Mouse (Mus musculus) urinary bladder, postnatal 10 days (tissue): Measurements from ENCODE around the gene Klf12.
"Not testable (repeated sequence)": the region's sequence is repeated elsewhere in the genome, so short reads cannot be mapped to it uniquely, and the experiment has no call there.

Experiments
- DNase-seq: peaks from one replicate; pipeline ENCODE4 v3.0.0; 2022; ENCODE audit warnings: low spot score

Gene Klf12

GRCm38 (mm10) chr14:99885128-99885527, 399.4 kb downstream of the Klf12 start:
- no peak for DNase-seq

DNA sequence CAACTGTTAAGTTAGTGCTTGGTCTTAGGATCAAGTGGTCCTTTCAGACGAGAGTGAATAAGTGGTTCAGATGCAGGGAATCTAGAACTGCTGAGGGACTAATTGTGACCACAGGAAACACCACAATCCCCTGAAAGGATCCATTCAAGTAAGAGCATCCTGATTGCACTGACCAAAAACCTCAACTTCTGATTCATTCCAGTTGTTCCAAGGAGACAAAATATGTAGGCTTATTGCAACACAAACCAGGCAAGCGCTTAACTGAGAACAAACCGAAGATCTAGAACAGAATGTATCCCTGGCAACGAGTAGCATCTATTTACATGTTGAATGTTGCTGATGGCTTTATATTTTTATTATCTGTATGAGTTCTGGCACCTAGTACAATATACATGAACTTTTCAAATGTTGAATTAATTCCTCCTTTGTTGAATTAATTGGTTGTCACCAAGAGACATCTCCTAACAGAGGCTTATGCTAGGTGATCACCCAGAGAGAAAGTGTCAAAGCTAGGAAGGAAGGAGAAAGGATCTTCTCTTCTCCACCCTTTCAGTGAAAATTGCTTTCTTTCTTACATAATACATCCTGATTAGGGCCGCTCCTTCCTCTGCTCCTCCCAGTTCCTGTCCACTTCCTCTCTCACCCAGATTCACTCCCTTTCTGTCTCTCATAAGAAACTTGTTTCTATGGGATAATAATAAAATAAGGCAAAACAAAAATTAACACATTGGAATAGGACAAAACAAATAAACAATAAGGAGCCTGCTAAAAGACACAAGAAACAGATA, 407.5 kb downstream of the Klf12 start:
- DNase-seq: no peak

GRCm38 (mm10) chr14:99873725-99874124, 410.8 kb downstream of the Klf12 start:
- no peak for DNase-seq

- DNase-seq: no peak
Observed at GRCm38 (mm10) chr14:99856158-99857011, 428.1 kb downstream of the Klf12 start.

DNA sequence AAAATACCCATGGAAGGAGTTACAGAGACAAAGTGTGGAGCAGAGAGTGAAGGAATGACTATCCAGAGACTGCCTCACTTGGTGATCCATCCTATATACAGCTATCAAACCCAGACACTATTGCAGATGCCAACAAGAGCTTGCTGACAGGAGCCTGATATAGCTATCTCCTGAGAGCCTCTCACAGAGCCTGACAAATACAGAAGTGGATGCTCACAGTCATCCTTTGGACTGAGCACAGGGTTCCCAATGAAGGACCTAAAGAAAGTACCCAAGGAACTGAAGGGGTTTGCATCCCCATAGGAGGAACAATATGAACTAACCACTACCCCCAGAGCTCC, 430.0 kb downstream of the Klf12 start:
- DNase-seq: not testable (repeated sequence)

DNA sequence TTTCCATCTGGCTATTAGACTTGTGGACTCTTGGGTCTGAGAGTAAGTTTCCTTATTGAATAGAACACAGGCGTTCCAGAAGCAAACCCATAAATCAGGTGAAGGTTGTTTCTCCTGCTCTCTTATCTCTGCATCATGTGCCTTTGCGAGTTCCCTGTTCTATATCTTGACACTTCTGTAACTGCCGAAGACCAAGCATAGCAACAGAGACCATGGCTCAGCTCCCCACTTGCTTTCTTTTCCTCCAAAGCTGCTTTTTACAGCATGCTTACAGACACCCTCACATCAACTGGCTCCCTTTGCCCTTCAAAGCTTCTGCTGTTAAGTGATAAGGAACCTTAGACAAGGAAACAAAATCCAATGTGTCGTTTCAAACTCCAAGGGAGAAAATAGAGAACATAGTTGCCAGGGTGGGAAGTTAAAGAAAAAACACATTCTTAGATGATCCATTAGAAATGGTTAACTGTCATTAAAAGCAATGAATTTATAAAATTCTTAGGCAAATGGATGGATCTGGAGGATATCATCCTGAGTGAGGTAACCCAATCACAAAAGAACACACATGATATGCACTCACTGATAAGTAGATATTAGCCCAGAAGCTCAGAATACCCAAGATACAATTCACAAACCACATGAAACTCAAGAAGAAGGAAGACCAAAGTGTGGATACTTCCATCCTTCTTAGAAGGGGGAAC, 430.6 kb downstream of the Klf12 start:
- not testable (repeated sequence) for DNase-seq

DNA sequence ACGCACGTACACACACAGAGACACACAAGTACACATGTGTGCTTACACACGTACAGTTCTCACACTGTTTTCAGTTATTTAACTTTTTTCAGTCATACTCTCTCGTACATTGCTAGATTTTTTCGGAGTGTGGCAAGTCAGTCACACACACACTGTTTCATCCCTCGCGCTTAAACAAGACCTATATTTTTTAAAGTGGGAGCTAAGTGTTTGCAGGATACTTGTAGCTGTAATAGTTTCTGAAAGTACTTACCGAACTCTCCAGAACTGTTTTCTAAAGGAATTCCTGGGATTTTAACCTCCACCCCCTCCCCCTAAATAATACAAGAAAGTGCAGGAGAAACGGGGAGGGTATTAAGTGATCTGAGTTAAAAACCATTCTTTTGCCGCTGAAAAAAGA, 434.1 kb downstream of the Klf12 start:
- no peak for DNase-seq

DNA sequence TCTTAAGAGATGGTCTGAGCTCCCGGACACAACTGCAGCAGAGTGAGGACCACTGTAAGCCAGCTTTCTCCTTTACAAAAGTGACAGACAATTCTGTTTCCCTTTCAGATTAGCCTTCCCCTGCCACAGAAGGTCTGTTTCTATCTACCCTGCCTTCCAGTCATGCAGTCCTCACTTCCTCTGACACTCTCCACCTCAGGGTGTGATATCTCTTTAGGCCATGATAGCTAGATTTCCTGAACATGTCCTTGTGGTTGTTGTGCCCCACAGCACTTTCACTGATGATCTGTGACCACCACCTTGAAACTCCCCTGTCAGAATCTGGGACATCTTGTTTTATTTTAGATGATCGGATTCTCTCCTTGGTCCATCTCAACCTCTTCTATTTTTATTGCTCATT, 437.0 kb downstream of the Klf12 start:
- no peak for DNase-seq

- no peak for DNase-seq
Observed at GRCm38 (mm10) chr14:99826713-99827112, 457.8 kb downstream of the Klf12 start.
